Mouse (Mus musculus): ENCODE measurements around the gene Cd2bp2.
"Not testable (repeated sequence)": the region's sequence is repeated elsewhere in the genome, so short reads cannot be mapped to it uniquely, and the experiment has no call there.

Cd2bp2 gene

DNA sequence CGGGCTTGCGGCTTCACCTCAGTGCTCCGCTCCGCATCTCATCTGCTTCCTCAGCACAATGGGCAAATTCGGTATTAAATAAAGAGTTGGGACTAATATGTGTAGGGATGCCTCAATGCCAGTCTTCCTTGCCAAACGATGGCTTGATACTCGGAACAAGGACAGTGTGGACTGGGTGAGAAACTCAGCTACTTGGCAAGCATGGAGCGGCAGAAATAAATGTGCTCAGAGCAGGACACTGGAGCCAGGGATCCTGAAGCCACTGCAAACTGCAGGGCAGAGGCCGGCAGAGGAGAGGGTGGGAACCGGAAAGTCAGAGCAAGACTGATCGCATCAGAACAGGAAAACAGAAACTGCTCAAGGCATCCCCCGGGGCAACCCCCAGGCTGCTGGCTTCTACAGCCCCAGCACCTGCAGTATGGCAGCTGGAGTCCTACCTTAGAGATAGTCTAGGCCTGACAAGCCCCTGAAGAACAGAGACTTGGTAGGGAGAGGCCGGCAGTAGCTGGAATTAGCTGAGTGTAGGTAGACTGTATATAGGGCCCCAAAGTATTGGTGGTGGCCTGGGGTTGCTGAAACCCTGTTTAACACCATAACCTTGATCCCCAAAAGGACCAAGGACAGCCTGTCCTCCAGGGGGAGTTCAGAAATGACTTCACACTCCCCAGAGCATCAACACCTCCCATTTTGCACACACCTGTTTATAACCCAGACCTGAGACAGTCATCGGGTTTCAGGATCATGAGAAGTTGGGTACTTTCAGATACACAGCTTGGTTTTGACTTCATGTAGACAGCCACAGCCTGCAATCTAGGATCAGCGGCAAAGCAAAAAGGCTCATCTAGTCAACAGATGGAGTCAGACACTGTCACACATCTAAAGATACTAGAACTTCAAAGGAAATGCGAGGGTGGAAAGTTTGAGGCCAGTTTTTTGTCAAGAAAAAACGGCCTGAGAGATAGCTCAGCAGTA lies 7.3 kb downstream of the Cd2bp2 start:
- DNase-seq, result no peak

- DNase-seq, result no peak
Observed at GRCm38 (mm10) chr7:127187351-127187750, 8.5 kb downstream of the Cd2bp2 start.

- DNase-seq, result no peak
Observed at GRCm38 (mm10) chr7:127185601-127186000, 10.2 kb downstream of the Cd2bp2 start.

GRCm38 (mm10) chr7:127184720-127185119 lies 11.1 kb downstream of the Cd2bp2 start:
- no peak for DNase-seq

- DNase-seq, result no peak
Observed at GRCm38 (mm10) chr7:127183828-127184227, 12.0 kb downstream of the Cd2bp2 start.

DNA sequence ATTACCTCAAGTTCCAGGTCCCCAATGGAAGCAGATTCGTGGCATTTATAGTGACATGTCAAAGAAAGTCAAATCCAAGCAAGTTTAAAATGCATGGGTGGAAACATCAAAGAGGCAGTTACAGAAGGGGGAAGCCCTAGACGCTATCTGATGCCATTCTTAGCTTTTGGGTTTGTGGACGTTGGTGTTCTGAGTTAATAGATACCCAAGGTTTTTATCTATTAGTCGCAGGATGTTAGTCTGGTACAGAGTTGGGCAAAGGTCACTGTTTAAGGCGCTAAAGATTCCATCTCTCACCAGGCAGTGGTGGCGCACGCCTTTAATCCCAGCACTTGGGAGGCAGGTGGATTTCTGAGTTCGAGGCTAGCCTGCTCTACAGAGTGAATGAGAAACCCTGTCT lies 12.5 kb downstream of the Cd2bp2 start:
- no peak for DNase-seq

- not testable (repeated sequence) for DNase-seq
Observed at GRCm38 (mm10) chr7:127181724-127182123, 14.1 kb downstream of the Cd2bp2 start.

DNA sequence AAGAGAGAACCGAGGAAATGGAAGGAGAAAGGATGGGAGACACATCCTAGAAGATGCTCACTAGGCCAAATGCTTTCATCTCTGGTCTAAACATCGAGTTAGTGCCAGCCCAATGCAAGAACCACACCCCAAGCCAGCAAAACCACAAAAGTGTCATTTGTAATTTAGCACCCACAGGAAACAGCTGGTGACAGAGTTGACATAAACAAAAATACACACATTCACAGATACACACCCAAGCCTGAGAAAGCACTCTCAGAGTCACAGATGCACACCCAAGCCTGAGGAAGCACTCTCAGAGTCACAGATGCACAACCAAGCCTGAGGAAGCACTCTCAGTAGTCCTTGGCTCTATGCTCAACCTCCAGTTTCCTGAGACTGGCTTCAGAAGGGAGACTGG lies 15.1 kb downstream of the Cd2bp2 start:
- DNase-seq, result no peak

GRCm38 (mm10) chr7:127176937-127177336 lies 18.9 kb downstream of the Cd2bp2 start:
- no peak for DNase-seq

GRCm38 (mm10) chr7:127166501-127166900 lies 29.3 kb downstream of the Cd2bp2 start:
- DNase-seq, result no peak

DNA sequence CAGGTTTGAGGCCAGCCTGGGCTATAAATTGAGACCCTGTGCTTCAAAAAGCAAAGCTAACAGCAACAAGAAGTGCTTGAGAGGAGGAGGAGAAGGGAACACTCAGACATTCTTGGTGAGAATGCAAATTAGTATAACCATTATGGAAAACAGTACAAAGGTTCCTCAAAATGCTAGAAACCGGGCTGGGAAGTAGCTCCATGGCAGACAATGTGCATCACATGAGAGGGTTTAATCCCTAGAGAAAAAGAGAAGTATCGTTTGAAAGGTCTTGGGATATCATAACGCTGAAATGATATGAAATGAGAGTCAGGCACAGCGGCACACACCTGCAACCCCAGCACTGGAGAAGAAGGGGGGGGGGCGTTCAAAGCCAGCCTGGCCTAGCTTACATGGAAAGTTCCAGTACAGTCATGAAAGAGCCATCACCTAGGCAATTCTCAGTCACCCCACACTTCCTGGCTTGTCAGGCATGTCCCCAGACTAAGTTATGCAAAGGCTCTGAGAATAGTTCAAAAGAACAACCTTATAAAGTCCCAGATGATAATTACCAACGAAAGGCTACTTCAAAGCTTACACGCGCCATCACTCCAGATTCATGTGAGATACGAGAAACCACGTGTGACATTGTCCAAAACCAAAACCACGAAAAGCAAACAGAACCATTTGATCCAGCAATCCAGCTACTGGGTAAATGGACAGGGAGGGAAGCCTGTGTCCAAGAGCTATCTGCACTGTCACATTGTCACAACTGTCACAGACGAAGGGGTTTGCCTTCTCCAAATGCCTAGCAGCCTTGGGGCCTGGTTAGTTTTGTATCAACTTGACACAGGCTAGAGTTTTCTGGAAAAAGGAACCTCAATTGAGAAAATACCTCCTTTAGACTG lies 30.0 kb downstream of the Cd2bp2 start:
- DNase-seq, result no peak

- DNase-seq, result no peak
Observed at GRCm38 (mm10) chr7:127164002-127164401, 31.8 kb downstream of the Cd2bp2 start.

- DNase-seq, result no peak
Observed at GRCm38 (mm10) chr7:127162546-127162945, 33.3 kb downstream of the Cd2bp2 start.

GRCm38 (mm10) chr7:127157548-127157947 lies 38.3 kb downstream of the Cd2bp2 start:
- DNase-seq, result no peak

DNA sequence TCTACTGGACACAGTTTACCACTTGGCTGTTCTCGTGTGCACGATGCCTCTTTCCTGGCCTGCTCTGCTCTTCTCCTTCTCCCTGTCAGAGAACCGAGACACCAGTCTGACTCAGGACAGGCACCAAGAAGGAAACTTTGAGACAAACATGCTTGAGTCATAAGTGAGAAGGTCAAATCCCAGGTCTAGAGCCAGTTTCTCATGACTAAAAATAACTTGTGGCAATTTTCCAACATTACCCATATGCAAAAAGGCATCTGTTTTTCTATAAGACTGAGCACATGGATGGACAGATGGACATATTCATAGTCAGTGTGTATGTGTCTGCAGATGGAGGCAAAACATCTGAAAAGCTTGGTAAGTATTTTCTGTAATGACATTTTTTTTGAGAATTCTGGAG lies 42.4 kb downstream of the Cd2bp2 start:
- DNase-seq, result no peak

DNA sequence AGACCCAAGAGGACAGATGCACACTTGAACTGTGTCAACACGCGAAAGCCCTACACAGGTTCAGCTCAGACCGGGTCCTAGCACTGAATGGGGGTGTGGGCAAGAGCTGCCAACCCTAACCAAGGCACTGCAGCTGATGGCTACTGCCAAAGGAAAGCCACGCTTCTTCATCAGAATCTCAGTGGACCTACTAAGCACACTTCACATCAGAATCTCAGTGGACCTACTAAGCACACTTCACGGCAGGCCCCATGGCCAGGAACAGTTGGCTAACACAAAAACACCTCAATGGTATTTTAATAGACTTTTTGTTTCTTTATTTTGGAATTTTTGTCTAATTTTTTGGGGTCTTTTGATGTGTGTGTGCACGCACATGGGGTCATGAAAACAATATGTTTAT lies 43.4 kb downstream of the Cd2bp2 start:
- no peak for DNase-seq

DNA sequence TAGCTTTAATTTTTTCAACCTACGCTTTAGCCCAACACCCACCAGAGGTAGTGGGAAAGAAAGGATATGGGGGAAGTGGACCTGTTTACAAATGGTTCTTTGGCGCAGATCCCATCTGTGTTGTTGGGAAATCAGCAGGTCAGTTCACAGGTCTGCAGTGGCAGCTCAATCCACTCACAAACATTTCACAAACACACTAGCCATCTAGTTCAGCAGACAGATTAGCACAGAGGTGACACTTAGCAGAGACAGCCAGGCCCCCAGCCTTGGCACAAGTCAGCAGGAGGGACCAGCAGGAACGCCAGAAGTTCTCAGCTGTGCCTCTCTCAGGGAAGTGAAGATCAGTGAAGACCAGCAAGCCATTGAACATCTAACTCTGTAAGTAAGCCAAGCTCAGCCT lies 47.9 kb downstream of the Cd2bp2 start:
- DNase-seq, result no peak

DNA sequence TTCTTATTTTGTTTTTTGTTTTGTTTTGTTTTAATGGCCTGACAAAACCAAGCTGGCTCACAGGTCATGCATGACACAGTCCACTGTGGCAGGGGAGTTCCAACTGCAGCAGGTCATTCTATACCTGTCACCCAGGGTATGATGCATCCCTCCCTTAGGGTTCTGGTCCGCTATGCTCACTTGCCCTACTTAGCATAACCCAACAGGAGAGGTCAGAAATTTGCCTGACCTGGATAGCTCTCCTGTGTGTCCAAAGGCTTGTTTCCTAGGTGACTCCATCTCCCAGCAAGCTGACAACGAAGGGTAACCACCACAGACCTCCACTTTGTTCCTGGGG lies 49.6 kb downstream of the Cd2bp2 start:
- DNase-seq, result no peak

DNA sequence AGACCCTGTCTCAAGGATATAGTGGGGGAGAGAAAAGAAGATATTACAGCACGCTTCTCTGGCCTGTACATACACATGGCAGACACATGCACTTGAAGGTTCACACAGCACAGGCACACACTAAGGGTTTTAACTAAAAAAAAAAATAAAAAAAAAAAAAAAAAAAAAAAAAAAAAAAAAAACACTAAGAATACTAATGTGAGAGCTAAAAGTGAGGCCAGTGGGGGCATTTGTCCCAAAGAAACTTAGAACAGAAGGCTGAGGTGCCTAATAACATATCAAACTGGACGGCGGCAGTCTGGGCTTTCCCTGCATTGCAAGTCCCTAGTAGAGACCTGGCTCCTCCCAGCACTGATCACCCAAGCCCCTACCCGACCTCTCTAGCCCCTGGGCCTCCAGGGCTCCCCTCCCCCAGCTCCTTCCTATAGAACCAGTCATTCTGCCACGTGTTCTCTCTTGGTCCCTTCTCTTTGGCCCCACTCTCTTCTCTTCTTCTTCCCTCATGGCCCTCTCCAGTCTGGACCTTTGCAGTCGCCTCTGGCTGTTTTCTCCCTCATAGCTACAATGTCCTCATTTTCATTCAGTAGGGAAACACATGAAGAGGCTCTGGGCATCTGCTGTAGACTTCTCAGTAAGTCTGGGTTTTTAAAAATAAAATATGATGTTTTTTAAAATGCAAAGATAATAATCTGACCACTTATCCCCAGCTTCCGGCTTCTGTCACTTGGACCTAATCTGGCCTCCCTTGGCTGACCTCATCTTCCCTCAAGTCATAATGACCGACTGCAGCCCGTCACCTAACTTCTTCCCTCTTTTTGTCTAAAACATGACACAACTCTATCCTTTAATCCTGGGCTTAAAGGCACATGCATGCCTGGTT lies 50.2 kb downstream of the Cd2bp2 start:
- DNase-seq, result no peak

DNA sequence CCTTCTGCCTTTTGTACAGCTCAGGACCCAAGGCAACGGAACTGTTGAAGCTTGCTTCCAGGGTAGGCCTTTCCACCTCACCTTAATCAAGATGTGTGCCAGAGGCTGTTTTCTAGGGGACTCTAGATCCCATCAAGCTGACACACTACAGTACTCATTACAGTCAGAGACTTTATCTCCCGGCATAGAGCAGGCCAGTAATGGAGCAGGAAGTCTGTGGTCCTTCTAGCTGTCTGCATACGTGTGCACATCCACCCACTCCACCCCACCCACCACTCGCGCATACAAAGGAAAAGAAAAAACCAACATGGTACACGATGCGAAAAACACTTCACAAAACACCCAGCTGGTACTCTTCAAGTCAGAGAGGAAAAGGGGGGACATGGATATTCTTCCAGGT lies 51.4 kb downstream of the Cd2bp2 start:
- no peak for DNase-seq

- no peak for DNase-seq
Observed at GRCm38 (mm10) chr7:127142666-127143065, 53.2 kb downstream of the Cd2bp2 start.

GRCm38 (mm10) chr7:127142214-127142613 lies 53.6 kb downstream of the Cd2bp2 start:
- DNase-seq, result no peak
